Mouse (Mus musculus) hindbrain, embryonic 16.5 days (tissue): ENCODE measurements around the gene Gm5580. TPM values are rescaled to one million over a fixed set of nuclear protein-coding genes. Genes with fewer than 3 reads are reported as not detected.
"Not testable (repeated sequence)": the region's sequence is repeated elsewhere in the genome, so short reads cannot be mapped to it uniquely, and the experiment has no call there.

Experiments used
- ATAC-seq: fragments of 200-750 bp; cut with Nextera tagmentation; 2 replicates; pipeline ENCODE4 v1.8.0; 2017; ENCODE audit warnings: moderate TSS enrichment, moderate library complexity
- H3K27ac ChIP-seq: fragments of 300-500 bp; sonication (generic); 2 replicates; pipeline ENCODE4 v1.5.1; 2014; ENCODE audit warnings: low read depth, mild to moderate bottlenecking, control low read depth, low read length, moderate library complexity
- H3K27me3 ChIP-seq: fragments of 300-500 bp; sonication (generic); replicated peaks from 2 replicates; pipeline ENCODE4 v1.6.1; 2014; ENCODE audit warnings: low read length; ENCODE audit not compliant: control insufficient read depth, insufficient read depth
- H3K36me3 ChIP-seq: fragments of 300-500 bp; sonication (generic); 2 replicates; pipeline ENCODE4 v1.6.1; 2014; ENCODE audit warnings: mild to moderate bottlenecking, low read length, moderate library complexity, mixed read lengths; ENCODE audit not compliant: control insufficient read depth, insufficient read depth
- H3K4me1 ChIP-seq: fragments of 300-500 bp; sonication (generic); 2 replicates; pipeline ENCODE4 v1.6.1; 2014; ENCODE audit warnings: low read depth, low read length; ENCODE audit not compliant: control insufficient read depth, insufficient read depth
- H3K4me2 ChIP-seq: fragments of 300-500 bp; sonication (generic); 2 replicates; pipeline ENCODE4 v1.6.1; 2014; ENCODE audit warnings: mild to moderate bottlenecking, low read length, control low read depth, moderate library complexity
- H3K4me3 ChIP-seq: fragments of 300-500 bp; sonication (generic); 2 replicates; pipeline ENCODE4 v1.5.1; 2014; ENCODE audit warnings: mild to moderate bottlenecking, low read length, control low read depth, moderate library complexity
- H3K9ac ChIP-seq: fragments of 300-500 bp; sonication (generic); 2 replicates; pipeline ENCODE4 v1.6.1; 2014; ENCODE audit warnings: low read depth, mild to moderate bottlenecking, control low read depth, low read length, moderate library complexity
- H3K9me3 ChIP-seq: fragments of 300-500 bp; sonication (generic); 2 replicates; pipeline ENCODE4 v1.6.1; 2014; ENCODE audit warnings: mild to moderate bottlenecking, low read length, moderate library complexity; ENCODE audit not compliant: control insufficient read depth
- WGBS: fragments of 180-500 bp; shearing (Covaris S2); extraction: QIAGEN DNeasy Blood & Tissue Kit; methylation state at CpG from one replicate; pipeline ENCODE4 v1.1.7; 2014; 5-methylcytosine and 5-hydroxymethylcytosine counted together
- polyA plus RNA-seq: library from polyadenylated mRNA; unstranded; fragments of >200 nt; fragmentation: Nextera tagmentation; extraction: Ambion mirVana; gene quantifications from 2 replicates; pipeline ENCODE4 v1.2.1, GENCODE M21; 2015

Gm5580 gene
- polyA plus RNA-seq: 0.22 and 0.96 TPM in 2 replicates

- WGBS: 97% methylated on average over 11 of the region's 11 CpGs
- not testable (repeated sequence) for H3K27me3 ChIP-seq, H3K27ac ChIP-seq, H3K4me2 ChIP-seq, H3K4me3 ChIP-seq, H3K9me3 ChIP-seq, H3K9ac ChIP-seq, ATAC-seq, H3K36me3 ChIP-seq, H3K4me1 ChIP-seq
Observed at GRCm38 (mm10) chr6:116550841-116551240, at the start of gene Gm5580. Gene Gm5580, plus strand, starts transcription at chr6:116551141.

- not testable (repeated sequence) for ATAC-seq, H3K36me3 ChIP-seq
- 94% methylated on average over 19 of the region's 20 CpGs for WGBS
Observed at GRCm38 (mm10) chr6:116506302-116507003, 44.5 kb upstream of the Gm5580 start, which contains the start of gene Olfr212. Gene Olfr212, plus strand, starts transcription at chr6:116506516.

GRCm38 (mm10) chr6:116514832-116515231 lies 36.1 kb upstream of the Gm5580 start:
- Histone ChIP-seq H3K27ac (no peak overlapping the region), H3K36me3 (no peaks in the 10 kb centered on the region), H3K27me3 (no peaks in the 10 kb centered on the region), H3K4me2 (no peak overlapping the region), H3K9me3 (no peaks in the 10 kb centered on the region), H3K4me1 (no peaks in the 10 kb centered on the region), H3K9ac (no peak overlapping the region), H3K4me3 (no peak overlapping the region)
- ATAC-seq: no peak

More at GRCm38 (mm10) chr6:116506302-116507003, 44.5 kb upstream of the Gm5580 start, which contains the start of gene Olfr212:
- not testable (repeated sequence) for H3K4me2 ChIP-seq, H3K27me3 ChIP-seq, H3K4me3 ChIP-seq, H3K9ac ChIP-seq, H3K27ac ChIP-seq, H3K4me1 ChIP-seq, H3K9me3 ChIP-seq

- Histone ChIP-seq H3K36me3 (no peaks in the 10 kb centered on the region), H3K4me3 (no peak within 1 kb of the TSS), H3K4me1 (no peaks in the 10 kb centered on the region), H3K9ac (no peak within 1 kb of the TSS), H3K4me2 (no peak within 1 kb of the TSS), H3K27me3 (no peaks in the 10 kb centered on the region), H3K9me3 (no peaks in the 10 kb centered on the region), H3K27ac (no peak within 1 kb of the TSS)
- ATAC-seq: no peak
- 90% methylated on average over 1 of the region's 1 CpGs for WGBS
Observed at GRCm38 (mm10) chr6:116538156-116538555, 12.8 kb upstream of the Gm5580 start, which contains the start of gene Olfr213. Gene Olfr213, plus strand, starts transcription at chr6:116538456.

GRCm38 (mm10) chr6:116542500-116542899 lies 8.4 kb upstream of the Gm5580 start:
- ATAC-seq: no peak
- Histone ChIP-seq H3K9me3 (no peaks in the 10 kb centered on the region), H3K27me3 (no peaks in the 10 kb centered on the region), H3K27ac (no peak overlapping the region), H3K36me3 (no peaks in the 10 kb centered on the region), H3K9ac (no peak overlapping the region), H3K4me3 (no peak overlapping the region), H3K4me2 (no peak overlapping the region), H3K4me1 (no peaks in the 10 kb centered on the region)
- 86% methylated on average over 2 of the region's 2 CpGs for WGBS

- Histone ChIP-seq H3K36me3 (no peaks in the 10 kb centered on the region), H3K9me3 (no peaks in the 10 kb centered on the region), H3K4me1 (no peaks in the 10 kb centered on the region), H3K9ac (no peak within 1 kb of the TSS), H3K27me3 (no peaks in the 10 kb centered on the region), H3K27ac (no peak within 1 kb of the TSS), H3K4me3 (no peak within 1 kb of the TSS), H3K4me2 (no peak within 1 kb of the TSS)
- ATAC-seq: no peak
- WGBS: 70% methylated on average over 1 of the region's 1 CpGs
Observed at GRCm38 (mm10) chr6:116553935-116554334, 3.0 kb downstream of the Gm5580 start, which contains the start of gene Olfr214. Gene Olfr214, plus strand, starts transcription at chr6:116554235.

- no peaks in the 10 kb centered on the region for H3K9me3 ChIP-seq
- H3K9ac ChIP-seq: no peak overlapping the region
- H3K4me2 ChIP-seq: no peak overlapping the region
- no peak for ATAC-seq
- 74% methylated on average over 3 of the region's 3 CpGs for WGBS
- no peaks in the 10 kb centered on the region for H3K4me1 ChIP-seq
- no peak overlapping the region for H3K27ac ChIP-seq
- H3K27me3 ChIP-seq: no peaks in the 10 kb centered on the region
- no peak overlapping the region for H3K4me3 ChIP-seq
- no peaks in the 10 kb centered on the region for H3K36me3 ChIP-seq
Observed at GRCm38 (mm10) chr6:116554952-116555351, 4.0 kb downstream of the Gm5580 start.

GRCm38 (mm10) chr6:116569834-116570233 lies 18.9 kb downstream of the Gm5580 start:
- H3K9ac ChIP-seq: no peak overlapping the region
- H3K4me1 ChIP-seq: no peaks in the 10 kb centered on the region
- no peak overlapping the region for H3K27ac ChIP-seq
- H3K27me3 ChIP-seq: no peaks in the 10 kb centered on the region
- H3K9me3 ChIP-seq: no peaks in the 10 kb centered on the region
- H3K36me3 ChIP-seq: no peaks in the 10 kb centered on the region
- H3K4me2 ChIP-seq: no peak overlapping the region
- H3K4me3 ChIP-seq: no peak overlapping the region
- WGBS: 31% methylated on average over 3 of the region's 3 CpGs
- no peak for ATAC-seq

GRCm38 (mm10) chr6:116584095-116584494 lies 33.2 kb downstream of the Gm5580 start, which contains the start of gene Olfr215:
Gene Olfr215, minus strand, starts transcription at chr6:116584195.
- Histone ChIP-seq H3K27me3 (no peaks in the 10 kb centered on the region), H3K27ac (no peak within 1 kb of the TSS), H3K9me3 (no peaks in the 10 kb centered on the region), H3K4me2 (no peak within 1 kb of the TSS), H3K4me1 (no peaks in the 10 kb centered on the region), H3K4me3 (no peak within 1 kb of the TSS), H3K9ac (no peak within 1 kb of the TSS), H3K36me3 (no peaks in the 10 kb centered on the region)
- ATAC-seq: no peak
- WGBS: 64% methylated on average over 4 of the region's 4 CpGs
